Mouse (Mus musculus): Measurements from ENCODE around the gene Arhgap5. TPM values are rescaled to one million over a fixed set of nuclear protein-coding genes. Genes with fewer than 3 reads are reported as not detected.
"Not testable (repeated sequence)": the region's sequence is repeated elsewhere in the genome, so short reads cannot be mapped to it uniquely, and the experiment has no call there.

The Arhgap5 gene
- total and polyA plus RNA-seq, 2 experiments from 2014 or later = 34.6 to 74.0 TPM

- 94% methylated on average over 2 of the region's 2 CpGs for WGBS
- Histone ChIP-seq H3K27me3 (ENCODE audit: insufficient read depth, low read length) (no peaks in the 10 kb centered on the region), H3K36me3 (ENCODE audit: insufficient read depth, low read length) (no peaks in the 10 kb centered on the region), H3K9ac (replicated peaks; ENCODE audit: low read length, poor library complexity, severe bottlenecking) (no peak overlapping the region), H3K4me3 (ENCODE audit: low read depth, low read length) (no peak overlapping the region), H3K4me1 (ENCODE audit: insufficient read depth, low read length) (no peaks in the 10 kb centered on the region), H3K27ac (ENCODE audit: low read depth, low read length) (no peak overlapping the region), H3K4me2 (ENCODE audit: low read depth, low read length, poor library complexity, severe bottlenecking) (no peak overlapping the region), H3K9me3 (ENCODE audit: low read length) (no peaks in the 10 kb centered on the region)
- ATAC-seq (ENCODE audit: low FRiP score) (no peak), DNase-seq (ENCODE audit: low spot score) (no peak)
- no peak for TF ChIP-seq CTCF (IDR thresholded peaks at IDR 0.05)
Observed at GRCm38 (mm10) chr12:52552085-52552484, 48.3 kb downstream of the Arhgap5 start.

- no peak overlapping the region for H3K4me2 ChIP-seq (ENCODE audit: low read depth, low read length, poor library complexity, severe bottlenecking)
- ATAC-seq (ENCODE audit: low FRiP score) = no peak
- H3K27me3 ChIP-seq (ENCODE audit: insufficient read depth, low read length) = no peaks in the 10 kb centered on the region
- no peaks in the 10 kb centered on the region for H3K9me3 ChIP-seq (ENCODE audit: low read length)
- H3K4me1 ChIP-seq (ENCODE audit: insufficient read depth, low read length) = no peaks in the 10 kb centered on the region
- H3K4me3 ChIP-seq (ENCODE audit: low read depth, low read length) = no peak overlapping the region
- TF ChIP-seq CTCF (IDR thresholded peaks at IDR 0.05) = no peak
- DNase-seq (ENCODE audit: low spot score) = no peak
- 77% methylated on average over 3 of the region's 3 CpGs for WGBS
- H3K9ac ChIP-seq (replicated peaks; ENCODE audit: low read length, poor library complexity, severe bottlenecking) = no peak overlapping the region
- 0 out of 2 replicates have a peak, but pooled peaks cover 5% of the 10 kb centered on the region for H3K36me3 ChIP-seq (ENCODE audit: insufficient read depth, low read length)
- H3K27ac ChIP-seq (ENCODE audit: low read depth, low read length) = no peak overlapping the region
Observed at GRCm38 (mm10) chr12:52555188-52555876, 51.6 kb downstream of the Arhgap5 start.

- ATAC-seq (ENCODE audit: low FRiP score) = no peak
- no peaks in the 10 kb centered on the region for H3K36me3 ChIP-seq (ENCODE audit: insufficient read depth, low read length)
- no peak for DNase-seq (ENCODE audit: low spot score)
- no peak overlapping the region for H3K4me3 ChIP-seq (ENCODE audit: low read depth, low read length)
- H3K4me1 ChIP-seq (ENCODE audit: insufficient read depth, low read length) = no peaks in the 10 kb centered on the region
- no peak overlapping the region for H3K27ac ChIP-seq (ENCODE audit: low read depth, low read length)
- no peaks in the 10 kb centered on the region for H3K27me3 ChIP-seq (ENCODE audit: insufficient read depth, low read length)
- H3K9ac ChIP-seq (replicated peaks; ENCODE audit: low read length, poor library complexity, severe bottlenecking) = no peak overlapping the region
- no peak overlapping the region for H3K4me2 ChIP-seq (ENCODE audit: low read depth, low read length, poor library complexity, severe bottlenecking)
- H3K9me3 ChIP-seq (ENCODE audit: low read length) = no peaks in the 10 kb centered on the region
- WGBS = 96% methylated on average over 5 of the region's 5 CpGs
- TF ChIP-seq CTCF (IDR thresholded peaks at IDR 0.05) = no peak
Observed at GRCm38 (mm10) chr12:52565654-52566053, 61.9 kb downstream of the Arhgap5 start.

- H3K4me3 ChIP-seq (ENCODE audit: low read depth, low read length) = no peak overlapping the region
- WGBS = 89% methylated on average over 2 of the region's 2 CpGs
- TF ChIP-seq CTCF (IDR thresholded peaks at IDR 0.05) = no peak
- H3K4me2 ChIP-seq (ENCODE audit: low read depth, low read length, poor library complexity, severe bottlenecking) = no peak overlapping the region
- no peaks in the 10 kb centered on the region for H3K4me1 ChIP-seq (ENCODE audit: insufficient read depth, low read length)
- no peak overlapping the region for H3K27ac ChIP-seq (ENCODE audit: low read depth, low read length)
- no peaks in the 10 kb centered on the region for H3K27me3 ChIP-seq (ENCODE audit: insufficient read depth, low read length)
- H3K9ac ChIP-seq (replicated peaks; ENCODE audit: low read length, poor library complexity, severe bottlenecking) = no peak overlapping the region
- no peaks in the 10 kb centered on the region; the same call in 1 of the 2 replicates for H3K36me3 ChIP-seq (ENCODE audit: insufficient read depth, low read length)
- DNase-seq (ENCODE audit: low spot score) = no peak
- no peak for ATAC-seq (ENCODE audit: low FRiP score)
- no peaks in the 10 kb centered on the region for H3K9me3 ChIP-seq (ENCODE audit: low read length)
Observed at GRCm38 (mm10) chr12:52573371-52573770, 69.6 kb downstream of the Arhgap5 start.

GRCm38 (mm10) chr12:52586466-52586865 is 82.7 kb downstream of the Arhgap5 start:
- not testable (repeated sequence) for DNase-seq (ENCODE audit: low spot score); ATAC-seq (ENCODE audit: low FRiP score)
- 81% methylated on average over 2 of the region's 2 CpGs for WGBS

GRCm38 (mm10) chr12:52587473-52588010 is 83.8 kb downstream of the Arhgap5 start:
- Histone ChIP-seq H3K4me2 (ENCODE audit: low read depth, low read length, poor library complexity, severe bottlenecking) (no peak overlapping the region), H3K9me3 (ENCODE audit: low read length) (no peaks in the 10 kb centered on the region), H3K9ac (replicated peaks; ENCODE audit: low read length, poor library complexity, severe bottlenecking) (no peak overlapping the region), H3K36me3 (ENCODE audit: insufficient read depth, low read length) (no peaks in the 10 kb centered on the region), H3K4me3 (ENCODE audit: low read depth, low read length) (no peak overlapping the region), H3K27ac (ENCODE audit: low read depth, low read length) (no peak overlapping the region), H3K27me3 (ENCODE audit: insufficient read depth, low read length) (no peaks in the 10 kb centered on the region), H3K4me1 (ENCODE audit: insufficient read depth, low read length) (no peaks in the 10 kb centered on the region)
- WGBS = 68% methylated on average over 2 of the region's 2 CpGs
- ATAC-seq (ENCODE audit: low FRiP score) (no peak), DNase-seq (ENCODE audit: low spot score) (no peak)
- no peak for TF ChIP-seq CTCF (IDR thresholded peaks at IDR 0.05)

More at GRCm38 (mm10) chr12:52586466-52586865, 82.7 kb downstream of the Arhgap5 start:
- H3K9ac ChIP-seq (replicated peaks; ENCODE audit: low read length, poor library complexity, severe bottlenecking); H3K36me3 ChIP-seq (ENCODE audit: insufficient read depth, low read length); H3K4me1 ChIP-seq (ENCODE audit: insufficient read depth, low read length); H3K9me3 ChIP-seq (ENCODE audit: low read length); H3K4me3 ChIP-seq (ENCODE audit: low read depth, low read length); H3K27me3 ChIP-seq (ENCODE audit: insufficient read depth, low read length); H3K4me2 ChIP-seq (ENCODE audit: low read depth, low read length, poor library complexity, severe bottlenecking); H3K27ac ChIP-seq (ENCODE audit: low read depth, low read length): not testable (repeated sequence)

Measured in midbrain, postnatal 0 days (tissue).